Mouse (Mus musculus): Measurements from ENCODE around the gene Fdx1l. TPM values are rescaled to one million over a fixed set of nuclear protein-coding genes. Genes with fewer than 3 reads are reported as not detected.

The Fdx1l gene
- polyA plus RNA-seq, 1 experiment: 2.8 TPM

GRCm38 (mm10) chr9:21032491-21032890 lies 40.9 kb downstream of the Fdx1l start:
- Histone ChIP-seq H3K4me3 (replicated peaks) (peak overlapping the region; percentile 70), H3K36me3 (ENCODE audit: control insufficient read depth) (peaks cover 43% of the 10 kb centered on the region), H3K27me3 (ENCODE audit: control insufficient read depth) (peaks cover 61% of the 10 kb centered on the region), H3K4me1 (ENCODE audit: control insufficient read depth) (peaks cover 83% of the 10 kb centered on the region), H3K9me3 (ENCODE audit: control insufficient read depth, low read length) (peaks cover 20% of the 10 kb centered on the region)
- no peak for TF ChIP-seq GATA1 (IDR thresholded peaks at IDR 0.05; ENCODE audit: low read length)
- no peak for TF ChIP-seq TAL1 (IDR thresholded peaks at IDR 0.05; ENCODE audit: low read length)

DNA sequence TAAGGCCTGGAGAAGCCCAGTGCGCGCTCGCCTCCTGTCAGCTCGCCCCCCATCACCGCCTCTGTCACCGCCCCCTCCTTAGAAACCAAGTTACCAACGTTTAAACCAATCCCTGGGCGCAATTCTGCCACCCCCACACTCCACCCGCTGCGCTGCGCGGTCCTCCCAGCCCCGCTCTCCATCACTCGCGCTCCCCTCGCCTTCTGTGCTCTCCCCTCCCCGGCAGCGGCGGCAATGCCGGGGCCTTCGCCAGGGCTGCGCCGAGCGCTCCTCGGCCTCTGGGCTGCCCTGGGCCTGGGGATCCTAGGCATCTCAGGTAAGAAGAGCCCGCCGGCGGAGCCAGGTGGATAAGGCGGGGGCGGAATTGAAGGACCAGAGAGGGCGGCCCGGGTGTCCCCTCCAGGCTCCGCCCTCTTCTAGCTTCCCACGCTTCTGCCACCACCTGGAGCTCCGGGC lies 41.5 kb downstream of the Fdx1l start, which contains the start of gene Icam5:
Gene Icam5, plus strand, starts transcription at position 178 of the 456 bp plus-strand sequence.
- Histone ChIP-seq H3K27me3 (ENCODE audit: control insufficient read depth) (peaks cover 56% of the 10 kb centered on the region), H3K4me3 (replicated peaks) (peak within 1 kb of the TSS; percentile 70), H3K36me3 (ENCODE audit: control insufficient read depth) (peaks cover 46% of the 10 kb centered on the region), H3K9me3 (ENCODE audit: control insufficient read depth, low read length) (peaks cover 18% of the 10 kb centered on the region), H3K4me1 (ENCODE audit: control insufficient read depth) (peaks cover 83% of the 10 kb centered on the region)
- no peak for TF ChIP-seq TAL1 (IDR thresholded peaks at IDR 0.05; ENCODE audit: low read length)
- TF ChIP-seq GATA1 (IDR thresholded peaks at IDR 0.05; ENCODE audit: low read length): no peak

- no peak for TF ChIP-seq GATA1 (IDR thresholded peaks at IDR 0.05; ENCODE audit: low read length)
- no peak for TF ChIP-seq TAL1 (IDR thresholded peaks at IDR 0.05; ENCODE audit: low read length)
- Histone ChIP-seq H3K4me1 (ENCODE audit: control insufficient read depth) (peaks cover 84% of the 10 kb centered on the region), H3K36me3 (ENCODE audit: control insufficient read depth) (peaks cover 49% of the 10 kb centered on the region), H3K9me3 (ENCODE audit: control insufficient read depth, low read length) (peaks cover 13% of the 10 kb centered on the region), H3K4me3 (replicated peaks) (peak overlapping the region; percentile 70), H3K27me3 (ENCODE audit: control insufficient read depth) (peaks cover 50% of the 10 kb centered on the region)
These were observed 42.0 kb downstream of the Fdx1l start for GRCm38 (mm10) chr9:21031251-21031895.

DNA sequence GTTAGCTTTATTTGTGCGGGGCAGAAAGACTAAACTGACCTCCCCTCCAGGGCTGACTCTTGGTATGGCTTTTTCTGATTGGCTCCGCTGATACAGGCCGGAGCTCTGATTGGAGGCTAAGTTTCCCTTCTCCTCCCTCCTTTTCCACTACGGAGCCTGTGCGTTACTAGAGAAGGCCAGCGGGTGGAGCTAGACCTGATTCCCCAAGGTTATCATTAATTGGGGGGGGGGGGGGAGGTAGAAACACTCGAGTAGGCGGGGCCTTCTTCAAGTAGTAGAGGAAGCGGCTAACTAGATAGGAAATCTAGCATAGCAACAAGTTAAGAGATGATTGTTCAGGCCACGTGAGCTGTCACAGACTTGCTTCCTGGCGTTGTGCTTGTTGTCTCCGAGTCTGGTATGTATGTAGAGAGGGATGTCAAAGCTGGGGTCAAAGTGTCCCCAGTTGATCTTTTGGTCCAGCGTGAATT lies 42.6 kb downstream of the Fdx1l start:
- TF ChIP-seq GATA1 (IDR thresholded peaks at IDR 0.05; ENCODE audit: low read length) (peak; percentile 96), TAL1 (IDR thresholded peaks at IDR 0.05; ENCODE audit: low read length) (no peak)

DNA sequence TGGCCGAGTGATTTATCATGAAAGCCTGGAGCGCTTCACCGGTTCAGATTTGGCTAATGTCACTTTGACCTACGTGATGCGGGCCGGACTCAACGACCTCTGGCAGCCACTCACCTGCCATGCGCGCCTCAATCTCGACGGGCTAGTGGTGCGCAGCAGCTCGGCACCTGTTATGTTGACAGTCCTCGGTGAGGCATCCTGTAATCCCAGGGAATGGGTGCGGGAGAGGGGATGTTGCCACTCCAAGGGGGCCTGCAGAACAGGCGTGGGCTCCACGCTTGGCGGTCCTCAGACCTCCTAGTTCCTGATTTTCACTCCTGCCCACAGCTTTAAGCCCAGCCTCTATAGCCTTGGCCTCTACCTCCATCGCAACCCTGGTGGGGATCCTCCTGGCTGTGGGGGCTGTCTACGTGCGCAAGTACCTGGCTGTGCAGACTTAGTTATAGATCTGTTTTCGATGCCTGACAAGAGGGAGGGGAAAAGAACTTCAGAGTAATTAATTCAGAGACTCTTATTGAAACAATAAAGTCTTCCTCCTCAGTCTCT lies 43.3 kb downstream of the Fdx1l start:
- no peak for TF ChIP-seq TAL1 (IDR thresholded peaks at IDR 0.05; ENCODE audit: low read length)
- no peak for TF ChIP-seq GATA1 (IDR thresholded peaks at IDR 0.05; ENCODE audit: low read length)
- Histone ChIP-seq H3K4me3 (replicated peaks) (peak overlapping the region; percentile 70), H3K36me3 (ENCODE audit: control insufficient read depth) (peaks cover 43% of the 10 kb centered on the region), H3K9me3 (ENCODE audit: control insufficient read depth, low read length) (peaks cover 3% of the 10 kb centered on the region), H3K27me3 (ENCODE audit: control insufficient read depth) (peaks cover 38% of the 10 kb centered on the region), H3K4me1 (ENCODE audit: control insufficient read depth) (peaks cover 86% of the 10 kb centered on the region)

More for the DNA sequence above, 42.6 kb downstream of the Fdx1l start:
- peaks cover 9% of the 10 kb centered on the region for H3K9me3 ChIP-seq (ENCODE audit: control insufficient read depth, low read length)
- H3K27me3 ChIP-seq (ENCODE audit: control insufficient read depth): peaks cover 44% of the 10 kb centered on the region
- peaks cover 86% of the 10 kb centered on the region for H3K4me1 ChIP-seq (ENCODE audit: control insufficient read depth)
- peaks cover 46% of the 10 kb centered on the region for H3K36me3 ChIP-seq (ENCODE audit: control insufficient read depth)
- peak overlapping the region; percentile 70 for H3K4me3 ChIP-seq (replicated peaks)

DNA sequence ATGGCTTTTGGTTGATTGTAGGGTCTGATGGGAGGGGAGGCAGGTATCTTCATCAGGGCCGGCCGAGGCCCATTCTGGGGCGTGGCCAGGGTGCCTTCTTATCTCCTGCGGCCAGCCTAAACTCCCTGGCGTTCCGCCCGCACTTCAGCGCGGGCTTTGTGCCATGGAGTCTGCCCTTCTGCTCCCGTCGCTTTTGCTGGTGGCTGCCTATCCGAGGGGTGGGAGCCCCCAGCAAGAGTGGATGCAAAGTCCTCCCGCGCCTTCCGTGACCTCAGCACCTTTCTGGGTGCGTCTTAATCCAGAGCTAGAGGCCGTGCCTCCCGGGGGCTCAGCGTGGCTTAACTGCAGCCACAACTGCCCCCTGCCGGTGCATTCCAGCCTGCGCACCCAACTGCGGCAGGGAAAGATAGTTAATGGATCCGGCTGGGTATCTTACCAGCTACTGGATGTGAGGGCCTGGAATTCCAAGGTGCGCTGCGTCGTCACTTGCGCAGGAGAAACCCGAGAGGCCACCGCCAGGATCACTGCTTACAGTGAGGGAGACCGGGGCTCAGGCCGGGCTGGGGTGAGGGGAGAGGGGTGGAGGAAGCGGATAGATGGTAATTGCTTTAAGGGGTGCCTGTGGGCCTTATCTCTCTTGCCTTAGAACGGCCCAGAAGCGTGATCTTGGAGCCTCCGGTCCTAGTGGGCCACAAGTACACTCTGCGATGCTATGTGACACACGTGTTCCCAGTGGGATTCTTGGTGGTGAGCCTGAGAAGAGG lies 43.9 kb downstream of the Fdx1l start, which contains the start of gene Icam4:
Gene Icam4, plus strand, starts transcription at position 83 of the 764 bp plus-strand sequence.
- Histone ChIP-seq H3K36me3 (ENCODE audit: control insufficient read depth) (peaks cover 39% of the 10 kb centered on the region), H3K9me3 (ENCODE audit: control insufficient read depth, low read length) (peaks cover under 1% of the 10 kb centered on the region; the same call in 1 of the 2 replicates), H3K4me1 (ENCODE audit: control insufficient read depth) (peaks cover 79% of the 10 kb centered on the region), H3K4me3 (replicated peaks) (peak within 1 kb of the TSS; percentile 70), H3K27me3 (ENCODE audit: control insufficient read depth) (peaks cover 31% of the 10 kb centered on the region)
- TF ChIP-seq TAL1 (IDR thresholded peaks at IDR 0.05; ENCODE audit: low read length) (peak; percentile 80), GATA1 (IDR thresholded peaks at IDR 0.05; ENCODE audit: low read length) (peak; percentile 93)

GRCm38 (mm10) chr9:21028560-21029110 lies 44.8 kb downstream of the Fdx1l start:
- peaks cover 74% of the 10 kb centered on the region for H3K4me1 ChIP-seq (ENCODE audit: control insufficient read depth)
- H3K4me3 ChIP-seq (replicated peaks): peak overlapping the region; percentile 70
- TF ChIP-seq TAL1 (IDR thresholded peaks at IDR 0.05; ENCODE audit: low read length): no peak
- TF ChIP-seq GATA1 (IDR thresholded peaks at IDR 0.05; ENCODE audit: low read length): no peak
- peaks cover 36% of the 10 kb centered on the region for H3K36me3 ChIP-seq (ENCODE audit: control insufficient read depth)
- peaks cover 23% of the 10 kb centered on the region for H3K27me3 ChIP-seq (ENCODE audit: control insufficient read depth)
- no peaks in the 10 kb centered on the region for H3K9me3 ChIP-seq (ENCODE audit: control insufficient read depth, low read length)

DNA sequence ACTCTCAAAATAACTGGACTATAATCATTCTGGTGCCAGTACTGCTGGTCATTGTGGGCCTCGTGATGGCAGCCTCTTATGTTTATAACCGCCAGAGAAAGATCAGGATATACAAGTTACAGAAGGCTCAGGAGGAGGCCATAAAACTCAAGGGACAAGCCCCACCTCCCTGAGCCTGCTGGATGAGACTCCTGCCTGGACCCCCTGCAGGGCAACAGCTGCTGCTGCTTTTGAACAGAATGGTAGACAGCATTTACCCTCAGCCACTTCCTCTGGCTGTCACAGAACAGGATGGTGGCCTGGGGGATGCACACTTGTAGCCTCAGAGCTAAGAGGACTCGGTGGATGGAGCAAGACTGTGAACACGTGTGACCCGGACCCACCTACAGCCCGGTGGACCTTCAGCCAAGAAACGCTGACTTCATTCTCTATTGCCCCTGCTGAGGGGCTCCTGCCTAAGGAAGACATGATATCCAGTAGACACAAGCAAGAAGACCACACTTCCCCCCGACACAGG lies 45.6 kb downstream of the Fdx1l start:
- H3K27me3 ChIP-seq (ENCODE audit: control insufficient read depth): peaks cover 15% of the 10 kb centered on the region
- TF ChIP-seq TAL1 (IDR thresholded peaks at IDR 0.05; ENCODE audit: low read length): no peak
- TF ChIP-seq GATA1 (IDR thresholded peaks at IDR 0.05; ENCODE audit: low read length): no peak
- peaks cover 66% of the 10 kb centered on the region for H3K4me1 ChIP-seq (ENCODE audit: control insufficient read depth)
- H3K9me3 ChIP-seq (ENCODE audit: control insufficient read depth, low read length): no peaks in the 10 kb centered on the region
- H3K4me3 ChIP-seq (replicated peaks): no peak overlapping the region
- peaks cover 36% of the 10 kb centered on the region for H3K36me3 ChIP-seq (ENCODE audit: control insufficient read depth)

All from erythroblast, embryonic 14.5 days (primary cell).